Comparison of ENCODE assay signal across 9 mouse cellular contexts in the genomic region with DNA sequence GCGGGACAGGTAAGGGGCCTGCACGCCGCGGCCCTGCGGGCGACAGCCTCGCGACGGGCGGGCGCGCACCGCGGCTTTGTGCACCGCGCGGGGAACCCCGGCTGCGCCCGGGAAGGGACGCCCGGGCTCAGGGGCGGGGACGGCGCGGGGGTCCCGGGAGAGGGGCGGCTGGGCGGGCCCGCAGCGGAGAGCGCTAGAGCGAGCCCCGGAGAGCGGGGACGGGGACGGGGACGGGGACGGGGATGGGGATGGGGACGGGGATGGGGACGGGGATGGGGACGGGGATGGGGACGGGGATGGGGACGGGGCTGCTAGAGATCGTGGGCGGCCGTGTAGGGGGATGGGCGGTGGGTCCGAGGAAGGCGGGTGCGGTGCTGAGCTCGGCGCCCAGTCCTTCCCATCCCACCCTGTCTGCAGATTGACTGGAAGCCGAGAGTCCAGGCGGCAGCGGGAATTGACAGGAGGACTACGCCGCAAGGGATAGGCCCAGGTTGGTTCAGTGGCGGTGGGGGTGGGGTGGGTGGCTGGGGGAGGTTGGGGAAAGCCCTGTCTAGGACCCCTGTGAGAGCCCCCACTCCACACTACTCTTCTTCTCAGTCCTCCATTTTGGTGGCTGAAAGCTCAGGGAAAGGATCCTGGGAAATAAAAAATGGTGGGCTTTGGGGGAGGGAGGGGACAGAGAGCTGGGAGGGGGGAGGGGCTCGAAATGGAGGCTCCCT. TPM values are rescaled to one million over a fixed set of nuclear protein-coding genes. Genes with fewer than 3 reads are reported as not detected.
DNase-seq lines count a peak whose midpoint lies in the region; ATAC-seq and TF ChIP-seq lines count a peak whose summit lies in the region.
"Not testable (repeated sequence)": the region's sequence is repeated elsewhere in the genome, so short reads cannot be mapped to it uniquely, and the experiment has no call there.
"Had no signal": no experiment of that assay in that cellular context is flagged by ENCODE, and none has a peak within 500 bp of the region (broad histone marks: within the 10 kb centered on the region; RNA-seq: fewer than 3 reads in every experiment).

No protein-coding gene starts in this region.

- WGBS in forebrain, embryonic 10.5 days: 17% methylated on average over 13 of the region's 60 CpGs
- 19% methylated on average over 10 of the region's 60 CpGs for WGBS in liver, postnatal 0 days (ENCODE audit: insufficient replicate concordance)
- 37% methylated on average over 16 of the region's 60 CpGs for WGBS in neural tube, embryonic 11.5 days

- H3K4me1 ChIP-seq in forebrain, embryonic 10.5 days: peaks cover 27% of the 10 kb centered on the region
- not testable (repeated sequence) for H3K4me1 ChIP-seq in liver, postnatal 0 days (ENCODE audit: insufficient read depth); neural tube, embryonic 11.5 days (ENCODE audit: control insufficient read depth, insufficient read depth, low read length)

- peaks cover 35% of the 10 kb centered on the region for H3K27me3 ChIP-seq in forebrain, embryonic 10.5 days (ENCODE audit: poor library complexity, severe bottlenecking)
- not testable (repeated sequence) for H3K27me3 ChIP-seq in liver, postnatal 0 days (ENCODE audit: insufficient read depth, low read length); neural tube, embryonic 11.5 days (ENCODE audit: control insufficient read depth, insufficient read depth, low read length)

- peak overlapping the region; percentile 58 for H3K4me2 ChIP-seq in liver, postnatal 0 days (ENCODE audit: low read depth, low read length)
- H3K4me2 ChIP-seq in neural tube, embryonic 11.5 days (ENCODE audit: low read depth): peak overlapping the region; percentile 40

- not testable (repeated sequence) for TF ChIP-seq EP300 in liver, postnatal 0 days (IDR thresholded peaks at IDR 0.05; ENCODE audit: low read depth)

- peak overlapping the region; percentile 55 for H3K4me3 ChIP-seq in forebrain, embryonic 10.5 days
- H3K4me3 ChIP-seq in liver, postnatal 0 days (ENCODE audit: low read depth, low read length): peak overlapping the region; percentile 42
- H3K4me3 ChIP-seq in neural tube, embryonic 11.5 days (ENCODE audit: low read depth, low read length): peak overlapping the region; percentile 38

- TF ChIP-seq CTCF in liver, postnatal 0 days (IDR thresholded peaks at IDR 0.05; ENCODE audit: low read depth): not testable (repeated sequence)

- ATAC-seq in liver, postnatal 0 days: peak; percentile 24
- ATAC-seq in neural tube, embryonic 11.5 days (ENCODE audit: insufficient read depth, low FRiP score, low TSS enrichment): peak; percentile 72

- not testable (repeated sequence) for H3K9me3 ChIP-seq in forebrain, embryonic 10.5 days; liver, postnatal 0 days (ENCODE audit: low read length); neural tube, embryonic 11.5 days (ENCODE audit: control insufficient read depth, low read length)

- peak; percentile 64 for DNase-seq in ES-CJ7 (ENCODE audit: low read depth, low spot score)
- peak; percentile 40 for DNase-seq in cerebellum, adult 9-10 months
- not testable (repeated sequence) for DNase-seq in forebrain, embryonic 10.5 days (ENCODE audit: extremely low spot score, low spot score); liver, postnatal 0 days
- peak; percentile 14 for DNase-seq in heart, postnatal 4 days
- DNase-seq in kidney, postnatal 4 days: peak; percentile 27 to 45
- DNase-seq in neural tube, embryonic 11.5 days (ENCODE audit: low spot score): peak; percentile 52
- DNase-seq in thymus, postnatal 14 days: peak; percentile 13

- H3K36me3 ChIP-seq in forebrain, embryonic 10.5 days (replicated peaks): peaks cover 14% of the 10 kb centered on the region
- not testable (repeated sequence) for H3K36me3 ChIP-seq in liver, postnatal 0 days (replicated peaks; ENCODE audit: insufficient read depth, low read length); neural tube, embryonic 11.5 days (ENCODE audit: control insufficient read depth, insufficient read depth, low read length)

- peak overlapping the region; percentile 57 for H3K9ac ChIP-seq in liver, postnatal 0 days (replicated peaks)
- peak overlapping the region; percentile 26; the same call in 1 of the 2 replicates for H3K9ac ChIP-seq in neural tube, embryonic 11.5 days (ENCODE audit: low read length)

- H3K27ac ChIP-seq in forebrain, embryonic 10.5 days: peak overlapping the region; percentile 85
- H3K27ac ChIP-seq in liver, postnatal 0 days (ENCODE audit: low read depth): peak overlapping the region; percentile 29; the same call in 1 of the 2 replicates
- H3K27ac ChIP-seq in neural tube, embryonic 11.5 days (ENCODE audit: low read depth, low read length): not testable (repeated sequence)

RNA-seq across cellular contexts. Expression of gene Bex3, which starts 0.5 kb away (rescaled TPM):
- 666 and 672 TPM in 2 replicates for polyA plus RNA-seq in forebrain, embryonic 10.5 days (2016; fragmentation: Nextera tagmentation; extraction: Ambion mirVana)
- total RNA-seq in heart, postnatal 4 days (2021): 100 to 1,000 TPM; 191 to 204 TPM
- polyA plus RNA-seq in liver, postnatal 0 days (2015; fragmentation: Nextera tagmentation; extraction: Ambion mirVana): 179 and 196 TPM in 2 replicates
- 670 and 697 TPM in 2 replicates for polyA plus RNA-seq in neural tube, embryonic 11.5 days (2014; fragmentation: Nextera tagmentation; extraction: Ambion mirVana)

RNA-seq across cellular contexts. Expression of gene Tceal9, which starts 25.7 kb away (rescaled TPM):
- 360 and 363 TPM in 2 replicates for polyA plus RNA-seq in forebrain, embryonic 10.5 days (2016; fragmentation: Nextera tagmentation; extraction: Ambion mirVana)
- 100 to 1,000 TPM; 210 to 224 TPM for total RNA-seq in heart, postnatal 4 days (2021)
- polyA plus RNA-seq in liver, postnatal 0 days (2015; fragmentation: Nextera tagmentation; extraction: Ambion mirVana): 220 and 246 TPM in 2 replicates
- polyA plus RNA-seq in neural tube, embryonic 11.5 days (2014; fragmentation: Nextera tagmentation; extraction: Ambion mirVana): 410 and 445 TPM in 2 replicates

RNA-seq across cellular contexts. Expression of gene Bex1, which starts 55.2 kb away (rescaled TPM):
- 186 and 192 TPM in 2 replicates for polyA plus RNA-seq in forebrain, embryonic 10.5 days (2016; fragmentation: Nextera tagmentation; extraction: Ambion mirVana)
- total RNA-seq in heart, postnatal 4 days (2021): 100 to 1,000 TPM; 145 to 157 TPM
- 134 and 163 TPM in 2 replicates for polyA plus RNA-seq in liver, postnatal 0 days (2015; fragmentation: Nextera tagmentation; extraction: Ambion mirVana)
- polyA plus RNA-seq in neural tube, embryonic 11.5 days (2014; fragmentation: Nextera tagmentation; extraction: Ambion mirVana): 111 and 118 TPM in 2 replicates
- polyA plus RNA-seq: inflammation-experienced regulatory T-cells, adult 6 months had no signal

RNA-seq across cellular contexts. Expression of gene Tceal7, which starts 56.0 kb away (rescaled TPM):
- 0.59 and 1.1 TPM in 2 replicates for polyA plus RNA-seq in forebrain, embryonic 10.5 days (2016; fragmentation: Nextera tagmentation; extraction: Ambion mirVana)
- total RNA-seq in heart, postnatal 4 days (2021): 10 to 100 TPM; 24.0 to 86.2 TPM
- polyA plus RNA-seq in liver, postnatal 0 days (2015; fragmentation: Nextera tagmentation; extraction: Ambion mirVana): 0.36 and 5.2 TPM in 2 replicates
- polyA plus RNA-seq in neural tube, embryonic 11.5 days (2014; fragmentation: Nextera tagmentation; extraction: Ambion mirVana): 4.0 and 5.6 TPM in 2 replicates
- polyA plus RNA-seq: inflammation-experienced regulatory T-cells, adult 6 months had no signal
